Mouse (Mus musculus): ENCODE results near the gene Adamts9. TPM values are rescaled to one million over a fixed set of nuclear protein-coding genes. Genes with fewer than 3 reads are reported as not detected.
A peak's percentile ranks its signal among the peaks of the same experiment; 100 is the strongest.

Gene Adamts9
- polyA plus RNA-seq, 1 experiment from 2014 or later: 1.6 TPM

- 26% methylated on average over 8 of the region's 8 CpGs for WGBS
- no peaks in the 10 kb centered on the region for H3K36me3 ChIP-seq
- no peaks in the 10 kb centered on the region for H3K9me3 ChIP-seq
- H3K4me3 ChIP-seq: no peak overlapping the region
- no peak overlapping the region for H3K4me2 ChIP-seq
- no peak overlapping the region for H3K27ac ChIP-seq (replicated peaks)
- H3K9ac ChIP-seq: no peak overlapping the region
- ATAC-seq (ENCODE audit: low FRiP score, low read depth): no peak
- H3K27me3 ChIP-seq: 0 out of 2 replicates have a peak, but pooled peaks cover 11% of the 10 kb centered on the region
- peaks cover 20% of the 10 kb centered on the region for H3K4me1 ChIP-seq (replicated peaks)
These were observed 125.6 kb downstream of the Adamts9 start for GRCm38 (mm10) chr6:92817661-92818060.

- peak; percentile 54; the same call in 1 of the 2 replicates for ATAC-seq (ENCODE audit: low FRiP score, low read depth)
These were observed 127.0 kb downstream of the Adamts9 start, which contains the start of gene A730049H05Rik for GRCm38 (mm10) chr6:92816311-92816751. A730049H05Rik (plus strand) TSS chr6:92816478.

GRCm38 (mm10) chr6:92812702-92813370, 130.5 kb downstream of the Adamts9 start:
- H3K4me2 ChIP-seq: no peak overlapping the region
- WGBS: 55% methylated on average over 2 of the region's 2 CpGs

More at GRCm38 (mm10) chr6:92816311-92816751, 127.0 kb downstream of the Adamts9 start, which contains the start of gene A730049H05Rik:
- H3K27ac ChIP-seq (replicated peaks): no peak within 1 kb of the TSS
- WGBS: 4% methylated on average over 8 of the region's 8 CpGs
- peak within 1 kb of the TSS; percentile 36 for H3K4me2 ChIP-seq
- H3K36me3 ChIP-seq: no peaks in the 10 kb centered on the region
- no peak within 1 kb of the TSS for H3K9ac ChIP-seq
- no peaks in the 10 kb centered on the region for H3K9me3 ChIP-seq
- H3K4me1 ChIP-seq (replicated peaks): peaks cover 12% of the 10 kb centered on the region
- H3K4me3 ChIP-seq: no peak within 1 kb of the TSS
- H3K27me3 ChIP-seq: peaks cover 11% of the 10 kb centered on the region; the same call in 1 of the 2 replicates

GRCm38 (mm10) chr6:92811566-92811965, 131.7 kb downstream of the Adamts9 start:
- Histone ChIP-seq H3K4me1 (replicated peaks) (peaks cover 9% of the 10 kb centered on the region), H3K36me3 (no peaks in the 10 kb centered on the region), H3K27ac (replicated peaks) (no peak overlapping the region), H3K27me3 (peaks cover 6% of the 10 kb centered on the region; the same call in 1 of the 2 replicates), H3K4me3 (no peak overlapping the region), H3K9me3 (no peaks in the 10 kb centered on the region), H3K4me2 (no peak overlapping the region), H3K9ac (no peak overlapping the region)
- no peak for ATAC-seq (ENCODE audit: low FRiP score, low read depth)

More at GRCm38 (mm10) chr6:92812702-92813370, 130.5 kb downstream of the Adamts9 start:
- Histone ChIP-seq H3K4me1 (replicated peaks) (peaks cover 12% of the 10 kb centered on the region), H3K4me3 (no peak overlapping the region), H3K9ac (no peak overlapping the region), H3K9me3 (no peaks in the 10 kb centered on the region), H3K27ac (replicated peaks) (no peak overlapping the region), H3K36me3 (no peaks in the 10 kb centered on the region), H3K27me3 (peaks cover 6% of the 10 kb centered on the region; the same call in 1 of the 2 replicates)
- peak; percentile 27; the same call in 1 of the 2 replicates for ATAC-seq (ENCODE audit: low FRiP score, low read depth)

DNA sequence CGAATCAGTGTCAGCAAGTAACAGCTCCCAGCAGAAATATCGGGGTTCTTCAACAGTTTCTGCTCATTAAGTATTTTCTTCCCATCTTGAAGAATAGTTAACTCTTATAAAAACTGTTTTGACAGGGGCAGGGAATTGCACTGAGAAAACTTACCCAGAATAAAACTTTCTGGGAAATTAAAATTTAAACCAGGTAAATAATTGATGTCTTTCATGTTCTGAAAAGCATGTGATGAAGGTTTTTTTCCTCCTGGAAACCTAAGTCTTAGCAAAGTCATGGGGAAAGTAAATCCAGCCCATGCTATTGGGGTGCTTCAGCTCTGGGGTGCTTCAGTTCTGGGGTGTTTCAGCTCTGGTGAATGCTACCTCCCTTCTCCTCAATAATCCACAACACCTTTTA, 132.7 kb downstream of the Adamts9 start:
- Histone ChIP-seq H3K4me1 (replicated peaks) (no peaks in the 10 kb centered on the region), H3K27ac (replicated peaks) (no peak overlapping the region), H3K4me2 (no peak overlapping the region), H3K27me3 (peaks cover 6% of the 10 kb centered on the region; the same call in 1 of the 2 replicates), H3K9me3 (no peaks in the 10 kb centered on the region), H3K36me3 (no peaks in the 10 kb centered on the region), H3K9ac (no peak overlapping the region), H3K4me3 (no peak overlapping the region)
- 92% methylated on average over 2 of the region's 2 CpGs for WGBS
- ATAC-seq (ENCODE audit: low FRiP score, low read depth): no peak

DNA sequence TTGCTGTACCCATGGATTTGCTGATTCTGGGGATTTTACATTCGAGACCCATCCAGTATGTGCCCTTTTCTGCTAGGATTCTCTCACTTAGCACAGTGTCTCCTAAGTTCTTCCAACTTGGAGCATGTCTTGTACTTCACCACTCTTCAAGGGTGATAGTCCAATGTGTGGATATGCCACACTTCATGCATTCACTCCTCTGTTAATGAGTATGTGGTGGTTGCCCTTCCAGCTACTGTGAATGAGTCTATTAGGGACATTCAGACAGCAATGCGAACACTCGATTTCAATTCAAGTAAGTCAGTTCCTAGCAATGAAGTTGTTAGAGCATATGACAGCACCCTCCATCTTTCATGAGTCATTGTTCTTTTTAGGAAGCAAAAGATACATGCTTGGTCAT, 133.5 kb downstream of the Adamts9 start:
- Histone ChIP-seq H3K4me1 (replicated peaks) (no peaks in the 10 kb centered on the region), H3K9me3 (no peaks in the 10 kb centered on the region), H3K27ac (replicated peaks) (no peak overlapping the region), H3K9ac (no peak overlapping the region), H3K4me2 (no peak overlapping the region), H3K36me3 (no peaks in the 10 kb centered on the region), H3K4me3 (no peak overlapping the region), H3K27me3 (peaks cover 4% of the 10 kb centered on the region; the same call in 1 of the 2 replicates)
- WGBS: 80% methylated on average over 3 of the region's 3 CpGs
- ATAC-seq (ENCODE audit: low FRiP score, low read depth): no peak

- no peak overlapping the region for H3K27ac ChIP-seq (replicated peaks)
- no peaks in the 10 kb centered on the region for H3K9me3 ChIP-seq
- no peaks in the 10 kb centered on the region for H3K4me1 ChIP-seq (replicated peaks)
- 86% methylated on average over 3 of the region's 3 CpGs for WGBS
- no peak overlapping the region for H3K9ac ChIP-seq
- ATAC-seq (ENCODE audit: low FRiP score, low read depth): no peak
- H3K4me2 ChIP-seq: no peak overlapping the region
- H3K27me3 ChIP-seq: no peaks in the 10 kb centered on the region
- H3K36me3 ChIP-seq: no peaks in the 10 kb centered on the region
- no peak overlapping the region for H3K4me3 ChIP-seq
These were observed 138.9 kb downstream of the Adamts9 start for GRCm38 (mm10) chr6:92804254-92804971.

DNA sequence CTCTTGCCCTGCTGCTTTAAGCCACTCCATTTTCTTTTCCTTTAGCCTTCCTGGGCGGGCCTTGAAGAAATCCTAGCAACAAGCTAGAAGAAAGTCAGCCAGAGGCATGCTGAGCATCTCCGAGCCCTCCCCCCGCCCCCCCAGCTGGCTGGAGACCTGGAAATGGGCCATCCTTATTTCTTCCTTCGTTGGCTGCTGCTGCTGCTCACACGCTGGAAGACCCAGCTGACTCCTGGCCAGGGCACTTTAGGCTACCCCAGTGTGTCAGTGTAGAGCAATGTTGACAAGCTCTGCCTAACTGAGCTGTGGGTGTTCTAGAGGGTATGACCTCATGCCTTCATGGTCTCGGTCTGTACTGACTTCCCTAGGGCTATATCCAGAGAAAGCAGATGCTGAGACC, 140.1 kb downstream of the Adamts9 start:
- H3K27ac ChIP-seq (replicated peaks): no peak overlapping the region
- H3K9ac ChIP-seq: no peak overlapping the region
- 42% methylated on average over 6 of the region's 6 CpGs for WGBS
- no peak overlapping the region for H3K4me3 ChIP-seq
- ATAC-seq (ENCODE audit: low FRiP score, low read depth): peak; percentile 86
- no peaks in the 10 kb centered on the region for H3K27me3 ChIP-seq
- no peaks in the 10 kb centered on the region for H3K4me1 ChIP-seq (replicated peaks)
- H3K4me2 ChIP-seq: no peak overlapping the region
- H3K36me3 ChIP-seq: no peaks in the 10 kb centered on the region
- no peaks in the 10 kb centered on the region for H3K9me3 ChIP-seq

DNA sequence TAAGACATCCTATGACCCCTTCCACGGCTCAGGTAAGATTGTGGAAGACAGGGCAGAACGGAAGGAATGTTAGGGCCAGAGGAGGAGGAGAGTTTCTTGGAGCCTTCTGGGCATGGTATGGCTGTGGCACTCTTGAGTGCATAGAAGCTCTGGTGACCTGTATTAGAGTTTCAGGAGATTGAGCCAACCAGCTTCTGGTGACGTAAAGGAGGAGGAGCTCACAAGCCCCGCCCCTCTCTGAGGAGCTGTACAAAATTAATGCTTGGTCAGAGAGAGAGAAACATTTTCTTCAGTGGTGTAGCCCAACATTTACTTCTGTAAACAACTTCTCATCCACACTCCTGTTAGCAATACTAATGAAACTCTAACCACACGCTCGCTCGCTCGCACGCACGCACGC, 140.9 kb downstream of the Adamts9 start:
- ATAC-seq (ENCODE audit: low FRiP score, low read depth): no peak
- Histone ChIP-seq H3K36me3 (no peaks in the 10 kb centered on the region), H3K27me3 (no peaks in the 10 kb centered on the region), H3K4me2 (no peak overlapping the region), H3K4me1 (replicated peaks) (no peaks in the 10 kb centered on the region), H3K9me3 (no peaks in the 10 kb centered on the region), H3K4me3 (no peak overlapping the region), H3K27ac (replicated peaks) (no peak overlapping the region), H3K9ac (no peak overlapping the region)
- 83% methylated on average over 11 of the region's 11 CpGs for WGBS

- no peak overlapping the region for H3K4me3 ChIP-seq
- no peak overlapping the region for H3K4me2 ChIP-seq
- H3K27ac ChIP-seq (replicated peaks): no peak overlapping the region
- H3K9me3 ChIP-seq: no peaks in the 10 kb centered on the region
- WGBS: 81% methylated on average over 2 of the region's 2 CpGs
- H3K9ac ChIP-seq: no peak overlapping the region
- no peaks in the 10 kb centered on the region for H3K27me3 ChIP-seq
- ATAC-seq (ENCODE audit: low FRiP score, low read depth): no peak
- no peaks in the 10 kb centered on the region for H3K4me1 ChIP-seq (replicated peaks)
- H3K36me3 ChIP-seq: no peaks in the 10 kb centered on the region
These were observed 141.8 kb downstream of the Adamts9 start for GRCm38 (mm10) chr6:92801462-92801861.

DNA sequence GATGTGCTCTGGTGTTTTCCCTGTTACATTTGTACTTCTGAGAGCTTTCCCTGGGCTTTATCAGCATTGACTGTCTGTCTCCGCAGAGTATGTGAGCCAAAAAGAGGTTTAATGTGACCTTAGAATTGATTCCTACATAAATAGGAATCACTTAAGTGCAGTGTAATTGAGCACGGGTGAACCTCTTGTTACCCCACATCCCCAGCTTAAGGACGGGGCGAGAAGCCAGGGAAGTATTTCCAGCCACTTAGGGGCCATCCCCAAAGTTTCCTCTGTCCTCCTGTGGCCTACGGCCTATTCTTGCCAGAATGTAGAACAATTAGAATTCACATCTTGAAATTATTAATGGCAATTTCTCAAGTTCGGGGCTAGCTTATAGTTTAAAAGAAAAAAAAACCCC, 149.5 kb downstream of the Adamts9 start:
- H3K27me3 ChIP-seq: no peaks in the 10 kb centered on the region
- H3K36me3 ChIP-seq: no peaks in the 10 kb centered on the region
- no peak for ATAC-seq (ENCODE audit: low FRiP score, low read depth)
- no peak overlapping the region for H3K4me3 ChIP-seq
- H3K9ac ChIP-seq: no peak overlapping the region
- no peaks in the 10 kb centered on the region for H3K9me3 ChIP-seq
- no peaks in the 10 kb centered on the region for H3K4me1 ChIP-seq (replicated peaks)
- H3K27ac ChIP-seq (replicated peaks): no peak overlapping the region
- WGBS: 86% methylated on average over 6 of the region's 6 CpGs
- H3K4me2 ChIP-seq: no peak overlapping the region

GRCm38 (mm10) chr6:92787376-92787712, 155.9 kb downstream of the Adamts9 start:
- WGBS: 0% methylated on average over 11 of the region's 12 CpGs
- Histone ChIP-seq H3K9me3 (no peaks in the 10 kb centered on the region), H3K9ac (peak overlapping the region; percentile 25; the same call in 1 of the 2 replicates), H3K36me3 (no peaks in the 10 kb centered on the region), H3K4me3 (peak overlapping the region; percentile 33), H3K27me3 (peaks cover 11% of the 10 kb centered on the region; the same call in 1 of the 2 replicates), H3K27ac (replicated peaks) (no peak overlapping the region), H3K4me2 (peak overlapping the region; percentile 61), H3K4me1 (replicated peaks) (peaks cover 15% of the 10 kb centered on the region; the same call in 1 of the 2 replicates)
- ATAC-seq (ENCODE audit: low FRiP score, low read depth): peak; percentile 88
